Mouse (Mus musculus): Measurements from ENCODE around the gene Pcsk2.

- TF ChIP-seq CTCF (IDR thresholded peaks at IDR 0.05) (no peak), EP300 (IDR thresholded peaks at IDR 0.05) (no peak)
Measured at GRCm38 (mm10) chr2:143752051-143752788, 206.3 kb downstream of the Pcsk2 start.

Measured in lung, postnatal 0 days (tissue).